Mouse (Mus musculus) neural tube, embryonic 15.5 days (tissue): ENCODE data around the gene Greb1. TPM values are rescaled to one million over a fixed set of nuclear protein-coding genes. Genes with fewer than 3 reads are reported as not detected.
A peak's percentile ranks its signal among the peaks of the same experiment; 100 is the strongest.
"Not testable (repeated sequence)": the region's sequence is repeated elsewhere in the genome, so short reads cannot be mapped to it uniquely, and the experiment has no call there.

Experiments used
- ATAC-seq: fragments of 200-750 bp; cut with Nextera tagmentation; 2 replicates; pipeline ENCODE4 v1.8.0; 2017; ENCODE audit warnings: mild to moderate bottlenecking, moderate TSS enrichment, moderate library complexity; ENCODE audit not compliant: low FRiP score
- H3K27ac ChIP-seq: fragments of 300-500 bp; sonication (generic); replicated peaks from 2 replicates; pipeline ENCODE4 v1.5.1; 2015; ENCODE audit warnings: mild to moderate bottlenecking, inconsistent platforms
- H3K27me3 ChIP-seq: fragments of 300-500 bp; sonication (generic); replicated peaks from 2 replicates; pipeline ENCODE4 v1.6.1; 2015; ENCODE audit warnings: inconsistent platforms
- H3K36me3 ChIP-seq: fragments of 300-500 bp; sonication (generic); 2 replicates; pipeline ENCODE4 v1.6.1; 2015; ENCODE audit warnings: inconsistent platforms
- H3K4me1 ChIP-seq: fragments of 300-500 bp; sonication (generic); 2 replicates; pipeline ENCODE4 v1.6.1; 2015; ENCODE audit warnings: inconsistent platforms
- H3K4me2 ChIP-seq: fragments of 300-500 bp; sonication (generic); 2 replicates; pipeline ENCODE4 v1.6.1; 2015; ENCODE audit warnings: inconsistent platforms, mild to moderate bottlenecking, moderate library complexity
- H3K4me3 ChIP-seq: fragments of 300-500 bp; sonication (generic); replicated peaks from 2 replicates; pipeline ENCODE4 v1.5.1; 2015; ENCODE audit warnings: mild to moderate bottlenecking, inconsistent platforms
- H3K9ac ChIP-seq: fragments of 300-500 bp; sonication (generic); replicated peaks from 2 replicates; pipeline ENCODE4 v1.6.1; 2015; ENCODE audit warnings: mild to moderate bottlenecking, inconsistent platforms
- H3K9me3 ChIP-seq: fragments of 300-500 bp; sonication (generic); replicated peaks from 2 replicates; pipeline ENCODE4 v1.6.1; 2016; ENCODE audit warnings: inconsistent platforms
- WGBS: fragments of 180-500 bp; shearing (Covaris S2); methylation state at CpG from one replicate; pipeline ENCODE4 v1.1.7; 2015; ENCODE audit warnings: mixed read lengths; 5-methylcytosine and 5-hydroxymethylcytosine counted together
- polyA plus RNA-seq: library from polyadenylated mRNA; unstranded; fragments of >200 nt; fragmentation: Nextera tagmentation; extraction: Ambion mirVana; gene quantifications from 2 replicates; pipeline ENCODE4 v1.2.1, GENCODE M21; 2015

Gene Greb1
- polyA plus RNA-seq, 1 experiment from 2014 or later: 0.67 TPM

- H3K27me3 ChIP-seq: no peaks in the 10 kb centered on the region
- H3K9me3 ChIP-seq: no peaks in the 10 kb centered on the region
- no peak overlapping the region for H3K9ac ChIP-seq
- no peak overlapping the region for H3K4me2 ChIP-seq
- no peak overlapping the region for H3K27ac ChIP-seq
- no peak for ATAC-seq
- 76% methylated on average over 3 of the region's 3 CpGs for WGBS
- peaks cover 5% of the 10 kb centered on the region for H3K4me1 ChIP-seq
- no peaks in the 10 kb centered on the region for H3K36me3 ChIP-seq
- H3K4me3 ChIP-seq: no peak overlapping the region
These were observed 74.5 kb downstream of the Greb1 start for GRCm38 (mm10) chr12:16726229-16726628.

- 55% methylated on average over 3 of the region's 3 CpGs for WGBS
- Histone ChIP-seq H3K4me1 (0 out of 2 replicates have a peak, but pooled peaks cover 2% of the 10 kb centered on the region), H3K27ac (no peak overlapping the region), H3K9me3 (no peaks in the 10 kb centered on the region), H3K27me3 (no peaks in the 10 kb centered on the region), H3K9ac (no peak overlapping the region), H3K4me3 (no peak overlapping the region), H3K36me3 (no peaks in the 10 kb centered on the region), H3K4me2 (no peak overlapping the region)
- no peak for ATAC-seq
These were observed 77.1 kb downstream of the Greb1 start for GRCm38 (mm10) chr12:16723601-16724000.

- H3K4me2 ChIP-seq: no peak overlapping the region
- H3K9ac ChIP-seq: no peak overlapping the region
- ATAC-seq: peak; percentile 68
- H3K4me1 ChIP-seq: 0 out of 2 replicates have a peak, but pooled peaks cover 2% of the 10 kb centered on the region
- no peaks in the 10 kb centered on the region for H3K9me3 ChIP-seq
- WGBS: 48% methylated on average over 8 of the region's 8 CpGs
- H3K4me3 ChIP-seq: no peak overlapping the region
- no peaks in the 10 kb centered on the region for H3K27me3 ChIP-seq
- H3K36me3 ChIP-seq: no peaks in the 10 kb centered on the region
- no peak overlapping the region for H3K27ac ChIP-seq
These were observed 81.9 kb downstream of the Greb1 start for GRCm38 (mm10) chr12:16718660-16719315.

GRCm38 (mm10) chr12:16717653-16718052 is 83.0 kb downstream of the Greb1 start:
- 56% methylated on average over 1 of the region's 1 CpGs for WGBS
- no peak; the same call in 1 of the 2 replicates for ATAC-seq
- Histone ChIP-seq H3K4me1 (0 out of 2 replicates have a peak, but pooled peaks cover 2% of the 10 kb centered on the region), H3K36me3 (no peaks in the 10 kb centered on the region), H3K9me3 (no peaks in the 10 kb centered on the region), H3K4me3 (no peak overlapping the region), H3K27me3 (no peaks in the 10 kb centered on the region), H3K9ac (no peak overlapping the region), H3K4me2 (no peak overlapping the region), H3K27ac (no peak overlapping the region)

GRCm38 (mm10) chr12:16714616-16715015 is 86.1 kb downstream of the Greb1 start:
- ATAC-seq: no peak
- 91% methylated on average over 10 of the region's 10 CpGs for WGBS
- no peak overlapping the region for H3K4me2 ChIP-seq
- no peaks in the 10 kb centered on the region for H3K27me3 ChIP-seq
- no peak overlapping the region for H3K27ac ChIP-seq
- H3K4me3 ChIP-seq: no peak overlapping the region
- H3K9ac ChIP-seq: no peak overlapping the region
- H3K36me3 ChIP-seq: no peaks in the 10 kb centered on the region
- 0 out of 2 replicates have a peak, but pooled peaks cover 2% of the 10 kb centered on the region for H3K4me1 ChIP-seq
- H3K9me3 ChIP-seq: no peaks in the 10 kb centered on the region

- Histone ChIP-seq H3K4me3 (no peak overlapping the region), H3K9ac (no peak overlapping the region), H3K4me1 (no peaks in the 10 kb centered on the region), H3K36me3 (no peaks in the 10 kb centered on the region), H3K27ac (no peak overlapping the region), H3K9me3 (no peaks in the 10 kb centered on the region), H3K27me3 (no peaks in the 10 kb centered on the region), H3K4me2 (no peak overlapping the region)
- ATAC-seq: no peak
- 97% methylated on average over 1 of the region's 1 CpGs for WGBS
These were observed 102.0 kb downstream of the Greb1 start for GRCm38 (mm10) chr12:16698691-16699090.

GRCm38 (mm10) chr12:16696146-16696545 is 104.5 kb downstream of the Greb1 start:
- no peak overlapping the region for H3K4me3 ChIP-seq
- WGBS: 87% methylated on average over 13 of the region's 13 CpGs
- ATAC-seq: no peak
- no peak overlapping the region for H3K27ac ChIP-seq
- no peaks in the 10 kb centered on the region for H3K9me3 ChIP-seq
- no peaks in the 10 kb centered on the region for H3K4me1 ChIP-seq
- H3K4me2 ChIP-seq: no peak overlapping the region
- no peaks in the 10 kb centered on the region for H3K27me3 ChIP-seq
- H3K9ac ChIP-seq: no peak overlapping the region
- no peaks in the 10 kb centered on the region for H3K36me3 ChIP-seq

DNA sequence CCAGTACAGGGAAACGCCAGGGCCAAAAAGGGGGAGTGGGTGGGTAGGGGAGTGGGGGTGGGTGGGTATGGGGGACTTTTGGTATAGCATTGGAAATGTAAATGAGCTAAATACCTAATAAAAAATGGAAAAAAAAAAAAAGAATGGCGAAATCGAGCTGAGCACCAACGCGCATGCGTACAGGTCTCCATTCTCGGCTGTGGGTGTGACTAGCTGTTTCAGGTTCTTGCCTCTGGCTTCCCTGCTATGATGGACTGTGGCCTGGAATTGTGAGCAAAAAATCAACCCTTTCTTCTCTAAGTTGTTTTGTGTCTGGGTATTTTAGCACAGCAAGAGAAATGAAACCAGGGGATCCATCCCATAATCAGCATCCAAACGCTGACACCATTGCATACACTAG is 105.4 kb downstream of the Greb1 start:
- not testable (repeated sequence) for H3K36me3 ChIP-seq, H3K27me3 ChIP-seq, H3K9ac ChIP-seq, H3K27ac ChIP-seq, ATAC-seq, H3K4me3 ChIP-seq, H3K4me2 ChIP-seq, H3K4me1 ChIP-seq, H3K9me3 ChIP-seq
- 90% methylated on average over 7 of the region's 8 CpGs for WGBS

- ATAC-seq: no peak
- no peaks in the 10 kb centered on the region for H3K4me1 ChIP-seq
- H3K27me3 ChIP-seq: no peaks in the 10 kb centered on the region
- no peak overlapping the region for H3K27ac ChIP-seq
- no peaks in the 10 kb centered on the region for H3K36me3 ChIP-seq
- H3K9ac ChIP-seq: no peak overlapping the region
- no peak overlapping the region for H3K4me3 ChIP-seq
- no peaks in the 10 kb centered on the region for H3K9me3 ChIP-seq
- no peak overlapping the region for H3K4me2 ChIP-seq
- WGBS: 85% methylated on average over 5 of the region's 5 CpGs
These were observed 105.9 kb downstream of the Greb1 start for GRCm38 (mm10) chr12:16694783-16695182.

DNA sequence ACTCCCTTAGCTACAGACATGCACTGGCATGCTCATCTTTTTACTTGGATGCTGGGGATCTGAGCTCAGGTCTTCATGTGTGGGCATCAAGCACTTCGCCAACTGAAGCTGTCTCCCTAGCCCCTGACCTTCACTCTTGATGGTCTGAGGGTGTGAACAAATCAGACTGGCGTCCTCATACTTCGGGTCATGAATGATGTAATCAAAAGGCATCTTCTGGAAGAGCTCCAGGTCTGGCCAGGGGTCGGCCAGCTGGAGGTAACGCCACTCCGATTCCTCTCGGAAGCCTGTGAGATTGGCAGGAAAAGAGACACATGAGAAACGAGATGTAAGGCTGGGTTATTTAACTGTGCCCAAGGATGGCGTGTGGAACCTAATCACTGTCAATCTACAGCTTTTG is 110.1 kb downstream of the Greb1 start:
- no peak for ATAC-seq
- 92% methylated on average over 9 of the region's 9 CpGs for WGBS
- Histone ChIP-seq H3K4me2 (no peak overlapping the region), H3K4me3 (no peak overlapping the region), H3K9me3 (no peaks in the 10 kb centered on the region), H3K27me3 (no peaks in the 10 kb centered on the region), H3K36me3 (no peaks in the 10 kb centered on the region), H3K9ac (no peak overlapping the region), H3K27ac (no peak overlapping the region), H3K4me1 (no peaks in the 10 kb centered on the region)

DNA sequence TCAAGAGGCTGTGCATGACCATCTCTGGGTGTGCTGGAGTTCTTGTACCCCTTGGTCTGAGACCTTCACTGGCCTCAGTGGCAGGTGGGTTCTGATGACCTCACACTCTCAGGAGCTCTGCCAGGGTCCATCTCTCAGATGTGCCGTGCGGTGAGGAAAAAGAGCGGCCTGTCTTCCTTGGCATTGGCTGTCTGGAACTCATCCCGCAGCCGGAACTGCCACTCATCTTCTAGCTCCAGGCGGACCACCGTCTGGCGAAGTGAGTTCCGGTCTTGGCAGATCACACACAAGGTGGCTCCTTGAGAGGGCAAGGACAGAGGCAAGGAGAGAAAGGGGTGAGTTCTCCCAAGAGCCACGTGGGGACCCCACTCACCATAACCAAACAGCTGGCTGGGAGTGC is 128.4 kb downstream of the Greb1 start:
- Histone ChIP-seq H3K27me3 (no peaks in the 10 kb centered on the region), H3K36me3 (no peaks in the 10 kb centered on the region), H3K9ac (no peak overlapping the region), H3K4me2 (no peak overlapping the region), H3K4me3 (no peak overlapping the region), H3K27ac (no peak overlapping the region), H3K9me3 (no peaks in the 10 kb centered on the region), H3K4me1 (no peaks in the 10 kb centered on the region)
- no peak for ATAC-seq
- WGBS: 95% methylated on average over 10 of the region's 10 CpGs

GRCm38 (mm10) chr12:16669176-16669575 is 131.5 kb downstream of the Greb1 start:
- Histone ChIP-seq H3K4me3 (no peak overlapping the region), H3K9me3 (no peaks in the 10 kb centered on the region), H3K4me1 (no peaks in the 10 kb centered on the region), H3K4me2 (no peak overlapping the region), H3K36me3 (no peaks in the 10 kb centered on the region), H3K27me3 (no peaks in the 10 kb centered on the region), H3K27ac (no peak overlapping the region), H3K9ac (no peak overlapping the region)
- no peak for ATAC-seq
- WGBS: 76% methylated on average over 3 of the region's 3 CpGs
